Mouse (Mus musculus) erythroblast, embryonic 14.5 days (primary cell): ENCODE measurements around the gene Samsn1. TPM values are rescaled to one million over a fixed set of nuclear protein-coding genes. Genes with fewer than 3 reads are reported as not detected.

Source experiments
- H3K27me3 ChIP-seq: 2 replicates; pipeline ENCODE4 v1.6.1; 2012; ENCODE audit warnings: inconsistent platforms; ENCODE audit not compliant: control insufficient read depth
- H3K36me3 ChIP-seq: 2 replicates; pipeline ENCODE4 v1.6.1; 2012; ENCODE audit warnings: mild to moderate bottlenecking, inconsistent platforms; ENCODE audit not compliant: control insufficient read depth
- H3K4me1 ChIP-seq: 2 replicates; pipeline ENCODE4 v1.6.1; 2012; ENCODE audit warnings: inconsistent platforms; ENCODE audit not compliant: control insufficient read depth
- H3K4me3 ChIP-seq: replicated peaks from 2 replicates; pipeline ENCODE3; 2012; ENCODE audit warnings: moderate library complexity, mild to moderate bottlenecking, inconsistent platforms
- H3K9me3 ChIP-seq: 2 replicates; pipeline ENCODE4 v1.6.1; 2012; ENCODE audit warnings: low read length, inconsistent platforms, mixed read lengths; ENCODE audit not compliant: control insufficient read depth
- GATA1 ChIP-seq: IDR thresholded peaks from 2 replicates; pipeline ENCODE4 v1.6.1; 2012; ENCODE audit warnings: low read length, inconsistent platforms, mixed read lengths
- TAL1 ChIP-seq: IDR thresholded peaks from 3 replicates; pipeline ENCODE4 v1.6.1; 2012; ENCODE audit warnings: low read length, inconsistent platforms, mixed read lengths
- polyA plus RNA-seq: library from polyadenylated mRNA; stranded (reverse); fragments of >175 nt; gene quantifications from 2 replicates; pipeline ENCODE4 v1.2.3, GENCODE M21; 2012

The Samsn1 gene
- not detected in 2 replicates for polyA plus RNA-seq

GRCm38 (mm10) chr16:76022181-76022580 is at the start of gene Samsn1:
Gene Samsn1 (minus strand): TSS chr16:76022281.
- no peak for TF ChIP-seq TAL1
- no peaks in the 10 kb centered on the region for H3K27me3 ChIP-seq
- H3K9me3 ChIP-seq: no peaks in the 10 kb centered on the region
- H3K4me3 ChIP-seq: no peak within 1 kb of the TSS
- H3K36me3 ChIP-seq: no peaks in the 10 kb centered on the region
- no peaks in the 10 kb centered on the region for H3K4me1 ChIP-seq

DNA sequence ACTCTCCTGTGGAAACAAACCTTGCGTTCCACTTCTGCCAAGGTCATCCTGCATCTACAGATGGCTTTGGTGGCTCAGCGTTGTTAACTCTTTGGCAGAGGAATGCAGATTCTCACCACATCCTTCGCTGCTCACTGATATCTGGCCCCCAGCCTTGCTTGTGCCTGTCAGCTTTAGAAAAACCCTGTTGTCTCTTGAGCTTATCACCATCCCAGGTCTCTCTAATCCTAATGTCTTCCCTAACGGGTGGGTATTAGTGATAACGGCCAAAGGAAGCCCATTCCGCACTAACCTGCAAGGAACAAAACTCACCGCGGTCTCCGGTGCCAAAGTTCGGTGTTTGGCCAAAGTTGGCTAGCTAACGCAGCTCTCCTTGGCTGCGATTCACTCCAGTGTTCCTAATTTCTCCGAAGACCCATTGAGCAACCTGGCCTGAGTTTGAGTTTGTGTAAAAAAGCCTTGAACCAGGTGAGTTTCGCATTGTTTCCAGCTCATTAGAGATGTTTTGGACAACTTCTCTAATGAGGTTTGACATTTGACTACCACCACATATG is 44.1 kb upstream of the Samsn1 start:
- TF ChIP-seq TAL1 (no peak), GATA1 (no peak)
- Histone ChIP-seq H3K27me3 (no peaks in the 10 kb centered on the region), H3K4me3 (no peak overlapping the region), H3K4me1 (no peaks in the 10 kb centered on the region), H3K36me3 (no peaks in the 10 kb centered on the region), H3K9me3 (no peaks in the 10 kb centered on the region; the same call in 1 of the 2 replicates)

DNA sequence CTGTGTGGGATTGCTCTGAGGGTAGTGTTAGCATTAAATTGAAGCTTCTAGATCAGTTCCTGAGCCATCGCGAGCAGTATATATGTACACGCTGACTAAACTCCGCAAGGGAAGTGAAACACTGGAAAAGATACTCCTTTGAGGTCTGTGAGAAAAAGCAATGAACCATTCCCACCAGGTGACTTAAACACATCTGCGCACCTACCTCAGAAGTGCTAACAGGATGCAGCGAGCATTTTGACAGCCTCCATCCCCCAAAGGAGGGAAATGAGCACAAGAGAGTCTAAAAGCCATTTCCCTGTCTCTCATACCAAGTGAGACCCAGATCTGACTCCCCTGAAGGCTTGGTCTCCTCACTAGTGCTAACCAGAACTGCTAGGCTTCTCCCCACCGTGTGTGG is 32.9 kb upstream of the Samsn1 start:
- H3K4me3 ChIP-seq: no peak overlapping the region
- no peaks in the 10 kb centered on the region for H3K36me3 ChIP-seq
- no peaks in the 10 kb centered on the region for H3K27me3 ChIP-seq
- no peaks in the 10 kb centered on the region for H3K4me1 ChIP-seq
- H3K9me3 ChIP-seq: peaks cover 7% of the 10 kb centered on the region
- TF ChIP-seq GATA1 (no peak), TAL1 (no peak)

- Histone ChIP-seq H3K4me1 (no peaks in the 10 kb centered on the region), H3K9me3 (peaks cover 7% of the 10 kb centered on the region), H3K36me3 (no peaks in the 10 kb centered on the region), H3K27me3 (no peaks in the 10 kb centered on the region), H3K4me3 (no peak overlapping the region)
- TF ChIP-seq TAL1 (no peak), GATA1 (no peak)
Observed at GRCm38 (mm10) chr16:76054079-76054478, 32.0 kb upstream of the Samsn1 start.

- Histone ChIP-seq H3K9me3 (peaks cover 7% of the 10 kb centered on the region), H3K4me3 (no peak overlapping the region), H3K4me1 (no peaks in the 10 kb centered on the region), H3K27me3 (no peaks in the 10 kb centered on the region), H3K36me3 (no peaks in the 10 kb centered on the region)
- TF ChIP-seq GATA1 (no peak), TAL1 (no peak)
Observed at GRCm38 (mm10) chr16:76053537-76053936, 31.5 kb upstream of the Samsn1 start.

- H3K4me3 ChIP-seq: no peak overlapping the region
- no peaks in the 10 kb centered on the region for H3K9me3 ChIP-seq
- TF ChIP-seq TAL1: no peak
- TF ChIP-seq GATA1: no peak
Observed at GRCm38 (mm10) chr16:76047066-76047465, 25.0 kb upstream of the Samsn1 start.

GRCm38 (mm10) chr16:76040319-76040945 is 18.4 kb upstream of the Samsn1 start:
- Histone ChIP-seq H3K4me3 (no peak overlapping the region), H3K27me3 (no peaks in the 10 kb centered on the region), H3K36me3 (no peaks in the 10 kb centered on the region), H3K9me3 (no peaks in the 10 kb centered on the region), H3K4me1 (peaks cover 6% of the 10 kb centered on the region)
- no peak for TF ChIP-seq GATA1
- no peak for TF ChIP-seq TAL1

More at GRCm38 (mm10) chr16:76047066-76047465, 25.0 kb upstream of the Samsn1 start:
- Histone ChIP-seq H3K27me3 (no peaks in the 10 kb centered on the region), H3K4me1 (no peaks in the 10 kb centered on the region), H3K36me3 (no peaks in the 10 kb centered on the region)

DNA sequence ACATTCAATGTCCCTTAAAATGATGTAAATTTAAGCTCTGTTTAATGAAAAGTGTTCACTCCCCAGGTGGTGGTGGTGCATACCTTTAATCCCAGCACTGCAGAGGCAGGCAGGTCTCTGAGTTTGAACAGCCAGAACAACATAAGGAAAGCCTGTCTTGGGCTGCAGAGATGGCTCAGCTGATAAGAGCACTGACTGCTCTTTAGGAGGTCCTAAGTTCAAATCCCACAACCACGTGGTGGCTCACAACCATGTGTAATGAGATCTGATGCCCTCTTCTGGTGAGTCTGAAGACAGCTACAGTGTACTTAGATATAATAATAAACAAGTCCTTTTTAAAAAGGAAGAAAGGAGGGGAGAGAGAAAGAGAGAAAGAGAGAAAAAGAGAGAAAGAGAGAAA is 2.9 kb downstream of the Samsn1 start:
- TF ChIP-seq TAL1: no peak
- TF ChIP-seq GATA1: peak; percentile 25; the same call in 1 of the 2 replicates
- Histone ChIP-seq H3K4me1 (no peaks in the 10 kb centered on the region), H3K27me3 (no peaks in the 10 kb centered on the region), H3K9me3 (no peaks in the 10 kb centered on the region), H3K36me3 (no peaks in the 10 kb centered on the region), H3K4me3 (no peak overlapping the region)

GRCm38 (mm10) chr16:76003812-76004389 is 18.2 kb downstream of the Samsn1 start:
- no peaks in the 10 kb centered on the region for H3K9me3 ChIP-seq

More at GRCm38 (mm10) chr16:76003812-76004389, 18.2 kb downstream of the Samsn1 start:
- H3K4me1 ChIP-seq: peaks cover 15% of the 10 kb centered on the region
- H3K4me3 ChIP-seq: no peak overlapping the region
- H3K27me3 ChIP-seq: no peaks in the 10 kb centered on the region
- TF ChIP-seq GATA1 (no peak), TAL1 (no peak)
- H3K36me3 ChIP-seq: no peaks in the 10 kb centered on the region
